Mouse (Mus musculus): ENCODE data around the gene Tapbpl. TPM values are rescaled to one million over a fixed set of nuclear protein-coding genes. Genes with fewer than 3 reads are reported as not detected.
A peak's percentile ranks its signal among the peaks of the same experiment; 100 is the strongest.

Tapbpl gene
- total RNA-seq, 2 experiments from 2014 or later, result 2.0 to 8.6 TPM

GRCm38 (mm10) chr6:125213715-125214114 lies 17.9 kb downstream of the Tapbpl start:
- no peak for ATAC-seq (replicated peaks; ENCODE audit: low FRiP score, low TSS enrichment, poor library complexity, severe bottlenecking)

GRCm38 (mm10) chr6:125213129-125213528 lies 18.5 kb downstream of the Tapbpl start:
- ATAC-seq (replicated peaks; ENCODE audit: low FRiP score, low TSS enrichment, poor library complexity, severe bottlenecking), result no peak

GRCm38 (mm10) chr6:125212621-125213020 lies 19.0 kb downstream of the Tapbpl start:
- no peak for ATAC-seq (replicated peaks; ENCODE audit: low FRiP score, low TSS enrichment, poor library complexity, severe bottlenecking)

DNA sequence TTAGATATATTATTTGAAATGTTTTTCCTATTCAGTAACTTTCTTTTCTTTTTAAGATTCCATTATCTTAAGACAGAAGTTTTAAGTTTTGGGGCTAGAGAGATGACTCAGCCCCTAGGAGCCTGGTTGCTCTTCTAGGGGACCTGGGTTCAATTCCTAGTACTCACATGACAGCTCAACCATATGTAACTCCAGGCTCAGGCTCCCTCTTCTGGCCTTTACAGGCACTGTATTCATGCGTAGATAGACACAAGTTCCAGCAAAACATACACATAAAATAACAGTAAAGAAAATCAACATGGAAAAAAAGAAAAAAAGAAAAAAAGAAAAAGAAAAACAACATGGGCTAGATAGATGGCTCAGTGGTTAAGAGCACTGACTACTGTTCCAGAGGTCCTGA lies 21.2 kb downstream of the Tapbpl start:
- no peak for ATAC-seq (replicated peaks; ENCODE audit: low FRiP score, low TSS enrichment, poor library complexity, severe bottlenecking)

- ATAC-seq (replicated peaks; ENCODE audit: low FRiP score, low TSS enrichment, poor library complexity, severe bottlenecking), result no peak
Measured at GRCm38 (mm10) chr6:125197166-125197565, 34.5 kb downstream of the Tapbpl start.

GRCm38 (mm10) chr6:125196301-125196700 lies 35.4 kb downstream of the Tapbpl start:
- ATAC-seq (replicated peaks; ENCODE audit: low FRiP score, low TSS enrichment, poor library complexity, severe bottlenecking), result no peak

GRCm38 (mm10) chr6:125195541-125196075 lies 36.1 kb downstream of the Tapbpl start:
- ATAC-seq (replicated peaks; ENCODE audit: low FRiP score, low TSS enrichment, poor library complexity, severe bottlenecking), result no peak

GRCm38 (mm10) chr6:125193390-125193789 lies 38.3 kb downstream of the Tapbpl start:
- ATAC-seq (replicated peaks; ENCODE audit: low FRiP score, low TSS enrichment, poor library complexity, severe bottlenecking), result no peak

DNA sequence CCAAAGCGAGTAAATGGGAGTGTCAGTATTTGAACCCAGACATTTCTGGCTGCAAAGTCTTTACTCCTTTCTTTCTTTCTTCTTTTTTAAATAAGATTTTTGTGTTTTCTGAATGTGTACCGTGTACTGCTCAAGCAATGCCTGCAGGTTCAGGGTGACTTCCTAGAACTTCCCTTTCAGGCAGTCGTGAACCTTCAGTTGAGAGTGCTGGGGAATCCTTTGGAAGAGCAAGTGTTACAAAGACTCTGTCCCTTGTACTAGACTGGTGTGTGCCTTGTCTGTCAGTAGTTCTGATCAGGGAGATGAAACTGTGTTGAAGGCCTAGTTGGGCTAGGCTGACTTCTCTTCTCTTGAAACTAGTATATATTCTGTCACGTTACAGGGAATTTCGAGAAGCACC lies 38.8 kb downstream of the Tapbpl start:
- ATAC-seq (replicated peaks; ENCODE audit: low FRiP score, low TSS enrichment, poor library complexity, severe bottlenecking), result no peak

- ATAC-seq (replicated peaks; ENCODE audit: low FRiP score, low TSS enrichment, poor library complexity, severe bottlenecking), result peak; percentile 86
Measured at GRCm38 (mm10) chr6:125192016-125192714, 39.5 kb downstream of the Tapbpl start.

- ATAC-seq (replicated peaks; ENCODE audit: low FRiP score, low TSS enrichment, poor library complexity, severe bottlenecking), result peak; percentile 91
Measured at GRCm38 (mm10) chr6:125191332-125192015, 40.2 kb downstream of the Tapbpl start, which contains the start of the genes Ncapd2 and Mrpl51. Ncapd2 (minus strand) TSS chr6:125191701. Mrpl51 (plus strand) TSS chr6:125191801.

GRCm38 (mm10) chr6:125190816-125191215 lies 40.8 kb downstream of the Tapbpl start:
- no peak for ATAC-seq (replicated peaks; ENCODE audit: low FRiP score, low TSS enrichment, poor library complexity, severe bottlenecking)

- ATAC-seq (replicated peaks; ENCODE audit: low FRiP score, low TSS enrichment, poor library complexity, severe bottlenecking), result no peak
Measured at GRCm38 (mm10) chr6:125186203-125186602, 45.5 kb downstream of the Tapbpl start.

DNA sequence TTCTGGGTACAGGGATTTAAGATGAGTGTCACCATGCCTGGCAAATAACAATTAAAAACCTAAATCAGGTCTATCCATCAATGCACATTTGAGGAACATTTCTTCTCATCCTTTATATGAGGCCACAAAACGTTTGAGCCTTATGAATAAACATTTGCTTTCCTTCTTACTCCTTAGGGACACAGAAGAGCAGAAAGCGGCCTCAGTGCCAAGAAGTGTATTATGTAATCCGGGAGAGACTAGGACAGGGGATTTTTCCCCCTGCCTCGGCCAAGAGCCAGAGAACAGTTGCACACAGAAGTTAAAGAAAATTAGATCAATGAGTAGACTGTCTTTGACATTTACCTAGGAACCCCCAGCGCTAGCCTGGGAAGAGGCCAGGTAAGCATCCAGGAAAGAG lies 49.5 kb downstream of the Tapbpl start:
- no peak for ATAC-seq (replicated peaks; ENCODE audit: low FRiP score, low TSS enrichment, poor library complexity, severe bottlenecking)

DNA sequence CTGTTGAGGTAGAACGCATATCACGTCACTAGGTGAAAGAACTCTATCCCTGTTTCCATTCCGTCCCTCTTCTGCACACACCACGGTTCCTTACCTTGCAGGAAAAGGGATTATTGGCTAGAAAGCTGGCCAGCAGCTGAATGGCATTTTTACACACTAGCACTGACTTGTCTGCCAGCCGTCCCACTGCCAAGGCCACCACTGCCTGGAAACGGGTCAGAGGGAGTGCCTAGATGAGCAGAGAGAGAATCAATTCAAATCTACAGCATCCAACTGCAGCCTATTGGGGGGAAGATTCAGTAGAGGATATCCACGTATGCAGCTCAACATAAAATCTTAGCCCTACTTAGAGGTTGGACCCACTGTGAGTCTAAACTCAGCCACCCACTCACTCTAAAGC lies 52.1 kb downstream of the Tapbpl start:
- no peak for ATAC-seq (replicated peaks; ENCODE audit: low FRiP score, low TSS enrichment, poor library complexity, severe bottlenecking)

DNA sequence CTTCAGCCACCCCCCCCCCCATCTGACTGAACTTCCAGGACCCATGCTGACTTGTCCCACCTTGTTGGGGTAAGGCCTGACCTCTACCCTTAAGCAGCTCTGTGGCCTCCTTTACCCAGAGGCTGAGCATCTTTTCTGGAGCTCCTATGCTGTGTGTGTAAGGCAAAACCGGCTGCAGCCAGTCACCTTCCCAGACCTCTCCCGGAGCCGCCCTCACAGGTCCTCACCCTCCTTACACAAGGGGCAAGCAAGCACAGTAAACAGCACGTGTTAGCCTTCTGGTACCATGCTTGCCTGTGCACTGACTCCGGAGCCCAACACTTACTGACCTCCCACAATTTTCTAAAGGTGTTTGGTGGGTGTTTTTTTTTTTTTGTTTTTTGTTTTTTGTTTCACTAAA lies 56.2 kb downstream of the Tapbpl start:
- ATAC-seq (replicated peaks; ENCODE audit: low FRiP score, low TSS enrichment, poor library complexity, severe bottlenecking), result no peak

Other genes starting within 250 kb of the Tapbpl start
- gene Pianp, start 235.2 kb downstream of the Tapbpl start, total RNA-seq (2014; fragmentation: Nextera tagmentation), result not detected in 2 replicates
- not detected in 2 replicates for gene Pianp, start 235.2 kb downstream of the Tapbpl start, total RNA-seq (2017)
- gene Zfp384, start 222.7 kb downstream of the Tapbpl start, total RNA-seq (2014; fragmentation: Nextera tagmentation), result 67.0 and 86.8 TPM in 2 replicates
- 18.5 and 18.6 TPM in 2 replicates for gene Zfp384, start 222.7 kb downstream of the Tapbpl start, total RNA-seq (2017)
- 23.6 and 45.9 TPM in 2 replicates for gene Ing4, start 192.1 kb downstream of the Tapbpl start, total RNA-seq (2014; fragmentation: Nextera tagmentation)
- 43.0 and 51.1 TPM in 2 replicates for gene Ing4, start 192.1 kb downstream of the Tapbpl start, total RNA-seq (2017)
- gene Acrbp, start 182.2 kb downstream of the Tapbpl start, total RNA-seq (2014; fragmentation: Nextera tagmentation), result 8.6 and 16.5 TPM in 2 replicates
- gene Acrbp, start 182.2 kb downstream of the Tapbpl start, total RNA-seq (2017), result 0.95 and 8.6 TPM in 2 replicates
- gene Lpar5, start 163.9 kb downstream of the Tapbpl start, total RNA-seq (2014; fragmentation: Nextera tagmentation), result not detected in 2 replicates
- gene Lpar5, start 163.9 kb downstream of the Tapbpl start, total RNA-seq (2017), result 4.3 TPM in 1 of 2 replicates, not detected in the other
- gene Chd4, start 135.9 kb downstream of the Tapbpl start, total RNA-seq (2014; fragmentation: Nextera tagmentation), result 153 and 188 TPM in 2 replicates
- gene Chd4, start 135.9 kb downstream of the Tapbpl start, total RNA-seq (2017), result 438 and 492 TPM in 2 replicates
- 92.2 and 114 TPM in 2 replicates for gene Nop2, start 100.0 kb downstream of the Tapbpl start, total RNA-seq (2014; fragmentation: Nextera tagmentation)
- gene Nop2, start 100.0 kb downstream of the Tapbpl start, total RNA-seq (2017), result 108 and 125 TPM in 2 replicates
- 18.3 and 22.7 TPM in 2 replicates for gene Iffo1, start 86.6 kb downstream of the Tapbpl start, total RNA-seq (2014; fragmentation: Nextera tagmentation)
- 10.3 and 12.8 TPM in 2 replicates for gene Iffo1, start 86.6 kb downstream of the Tapbpl start, total RNA-seq (2017)
- gene Gapdh, start 65.4 kb downstream of the Tapbpl start, total RNA-seq (2014; fragmentation: Nextera tagmentation), result 900 and 1,346 TPM in 2 replicates
- 535 and 806 TPM in 2 replicates for gene Gapdh, start 65.4 kb downstream of the Tapbpl start, total RNA-seq (2017)
- 285 and 384 TPM in 2 replicates for gene Ncapd2, start 40.2 kb downstream of the Tapbpl start, total RNA-seq (2014; fragmentation: Nextera tagmentation)
- 186 and 262 TPM in 2 replicates for gene Ncapd2, start 40.2 kb downstream of the Tapbpl start, total RNA-seq (2017)
- 163 and 194 TPM in 2 replicates for gene Mrpl51, start 40.1 kb downstream of the Tapbpl start, total RNA-seq (2014; fragmentation: Nextera tagmentation)
- 120 and 151 TPM in 2 replicates for gene Mrpl51, start 40.1 kb downstream of the Tapbpl start, total RNA-seq (2017)
- gene Vamp1, start 16.3 kb downstream of the Tapbpl start, total RNA-seq (2014; fragmentation: Nextera tagmentation), result 14.9 and 25.5 TPM in 2 replicates
- gene Vamp1, start 16.3 kb downstream of the Tapbpl start, total RNA-seq (2017), result 2.3 and 4.9 TPM in 2 replicates
- 8.0 and 9.4 TPM in 2 replicates for gene Cd27, start 5.2 kb upstream of the Tapbpl start, total RNA-seq (2014; fragmentation: Nextera tagmentation)
- 6.6 and 14.3 TPM in 2 replicates for gene Cd27, start 5.2 kb upstream of the Tapbpl start, total RNA-seq (2017)
- gene Tuba3a, start 54.2 kb upstream of the Tapbpl start, total RNA-seq (2014; fragmentation: Nextera tagmentation), result not detected in 2 replicates
- gene Tuba3a, start 54.2 kb upstream of the Tapbpl start, total RNA-seq (2017), result not detected in 2 replicates
- gene Ltbr, start 82.0 kb upstream of the Tapbpl start, total RNA-seq (2014; fragmentation: Nextera tagmentation), result 5.2 and 8.8 TPM in 2 replicates
- 6.0 and 7.8 TPM in 2 replicates for gene Ltbr, start 82.0 kb upstream of the Tapbpl start, total RNA-seq (2017)
- 1.4 TPM in 1 of 2 replicates, not detected in the other for gene Scnn1a, start 88.8 kb upstream of the Tapbpl start, total RNA-seq (2014; fragmentation: Nextera tagmentation)
- gene Scnn1a, start 88.8 kb upstream of the Tapbpl start, total RNA-seq (2017), result not detected in 2 replicates
- gene Tnfrsf1a, start 117.5 kb upstream of the Tapbpl start, total RNA-seq (2014; fragmentation: Nextera tagmentation), result 8.6 and 9.5 TPM in 2 replicates
- gene Tnfrsf1a, start 117.5 kb upstream of the Tapbpl start, total RNA-seq (2017), result 4.7 and 6.3 TPM in 2 replicates
- not detected in 2 replicates for gene Plekhg6, start 148.9 kb upstream of the Tapbpl start, total RNA-seq (2014; fragmentation: Nextera tagmentation)
- not detected in 2 replicates for gene Plekhg6, start 148.9 kb upstream of the Tapbpl start, total RNA-seq (2017)